Mouse (Mus musculus) ES-E14 (cell line): ENCODE measurements at regions not wholly inside any gene's neighbourhood (a gene's known extent, or its start where the extent isn't known, plus 50 kb on each side); places are given as distances from the start of the nearest gene placed in this dataset.
A peak's percentile ranks its signal among the peaks of the same experiment; 100 is the strongest.

ENCODE experiments used
- DNase-seq: peaks from one replicate; pipeline ENCODE4 v3.0.0-alpha.2; 2013; ENCODE audit warnings: low read depth, low spot score
- H3K27ac ChIP-seq: 2 replicates; pipeline ENCODE4 v1.5.1; 2012; ENCODE audit warnings: low read depth, mild to moderate bottlenecking, low read length, moderate library complexity, mixed read lengths; ENCODE audit not compliant: poor library complexity, insufficient read depth, severe bottlenecking
- H3K36me3 ChIP-seq: 2 replicates; pipeline ENCODE4 v1.6.1; 2012; ENCODE audit warnings: mild to moderate bottlenecking, low read length, moderate library complexity, mixed read lengths; ENCODE audit not compliant: control insufficient read depth, poor library complexity, insufficient read depth, severe bottlenecking
- H3K4me1 ChIP-seq, 2 experiments: fragments of 150-350 bp in 1 of 2; sonication (generic) in 1 of 2; 2 replicates each; pipeline ENCODE4 v1.6.1; 2012; ENCODE audit warnings: low read length in 2 of 2, mild to moderate bottlenecking in 1 of 2, mixed read lengths in 1 of 2; ENCODE audit not compliant: control insufficient read depth in 2 of 2, insufficient read depth in 2 of 2, poor library complexity in 1 of 2
- H3K4me3 ChIP-seq, 2 experiments: fragments of 150-350 bp in 1 of 2; sonication (generic) in 1 of 2; 2 replicates each; pipeline ENCODE4 v1.5.1; 2012; ENCODE audit warnings: low read length in 2 of 2, low read depth in 1 of 2, mild to moderate bottlenecking in 1 of 2, mixed read lengths in 1 of 2; ENCODE audit not compliant: insufficient read depth in 1 of 2, poor library complexity in 1 of 2, severe bottlenecking in 1 of 2
- H3K9ac ChIP-seq: 2 replicates; pipeline ENCODE4 v1.6.1; 2012; ENCODE audit warnings: low read depth, mild to moderate bottlenecking, low read length, mixed read lengths; ENCODE audit not compliant: poor library complexity, insufficient read depth, severe bottlenecking
- H3K9me3 ChIP-seq: fragments of 150-350 bp; sonication (generic); 2 replicates; pipeline ENCODE4 v1.6.1; 2012; ENCODE audit warnings: low read depth, mild to moderate bottlenecking, low read length; ENCODE audit not compliant: control insufficient read depth, insufficient read depth
- CHD2 ChIP-seq: IDR thresholded peaks from 2 replicates; pipeline ENCODE4 v1.6.1; 2014; ENCODE audit warnings: mild to moderate bottlenecking, low read depth, low read length, inconsistent platforms
- HCFC1 ChIP-seq: IDR thresholded peaks from 2 replicates; pipeline ENCODE4 v1.6.1; 2012; ENCODE audit warnings: low read length, inconsistent platforms, borderline replicate concordance; ENCODE audit not compliant: insufficient read depth
- MAFK ChIP-seq: IDR thresholded peaks from 2 replicates; pipeline ENCODE4 v1.6.1; 2014; ENCODE audit warnings: mild to moderate bottlenecking, low read depth, low read length, inconsistent platforms; ENCODE audit not compliant: insufficient read depth
- ZC3H11A ChIP-seq: IDR thresholded peaks from 2 replicates; pipeline ENCODE4 v1.6.1; 2012; ENCODE audit warnings: low read depth, mild to moderate bottlenecking, inconsistent platforms, low read length, borderline replicate concordance
- ZNF384 ChIP-seq: IDR thresholded peaks from 2 replicates; pipeline ENCODE4 v1.6.1; 2012; ENCODE audit warnings: low read depth, low read length, inconsistent platforms
- in situ Hi-C, 2 experiments: fragments of 600-800 bp; cut with MboI; formaldehyde crosslinking; loops; one replicate each; pipeline ENCODE4 v1.15.1; 2025; ENCODE audit warnings: low sequenced_read_pairs in 2 of 2, inconsistent platforms in 1 of 2; ENCODE audit not compliant: unreplicated experiment in 2 of 2

GRCm38 (mm10) chr4:124398354-124398753 lies 212.2 kb downstream of the 3100002H09Rik start:
- H3K27ac ChIP-seq: no peak overlapping the region
- peaks cover 0 to 9% of the 10 kb centered on the region in 2 experiments; a peak in 1 of 4 replicates for H3K4me1 ChIP-seq
- TF ChIP-seq CHD2 (no peak), ZNF384 (no peak), HCFC1 (no peak), MAFK (no peak)
- no peaks in the 10 kb centered on the region for H3K36me3 ChIP-seq
- in situ Hi-C loops: no loop called here
- H3K9me3 ChIP-seq: no peaks in the 10 kb centered on the region
- H3K9ac ChIP-seq: no peak overlapping the region
- peak; percentile 26 for DNase-seq
- H3K4me3 ChIP-seq: no peak overlapping the region

GRCm38 (mm10) chr4:124396566-124397283 lies 213.9 kb downstream of the 3100002H09Rik start:
- in situ Hi-C loops: no loop called here
- no peak overlapping the region for H3K27ac ChIP-seq

GRCm38 (mm10) chr4:124395966-124396395 lies 214.6 kb downstream of the 3100002H09Rik start:
- in situ Hi-C loops: no loop called here
- Histone ChIP-seq H3K27ac (no peak overlapping the region), H3K4me3 (no peak overlapping the region), H3K4me1 (peaks cover 0 to 9% of the 10 kb centered on the region in 2 experiments; a peak in 1 of 4 replicates), H3K36me3 (no peaks in the 10 kb centered on the region), H3K9ac (no peak overlapping the region), H3K9me3 (no peaks in the 10 kb centered on the region)
- no peak for TF ChIP-seq HCFC1
- TF ChIP-seq MAFK: no peak
- no peak for TF ChIP-seq ZNF384
- no peak for TF ChIP-seq CHD2
- DNase-seq: no peak

More at GRCm38 (mm10) chr4:124396566-124397283, 213.9 kb downstream of the 3100002H09Rik start:
- no peak overlapping the region for H3K9ac ChIP-seq
- H3K4me3 ChIP-seq: peak overlapping the region; percentile 42 to 62
- no peaks in the 10 kb centered on the region for H3K9me3 ChIP-seq
- H3K4me1 ChIP-seq: peaks cover 0 to 9% of the 10 kb centered on the region in 2 experiments; a peak in 1 of 4 replicates
- peak; percentile 12 for DNase-seq
- TF ChIP-seq HCFC1 (no peak), MAFK (no peak), CHD2 (no peak), ZNF384 (no peak), ZC3H11A (no peak)
- H3K36me3 ChIP-seq: no peaks in the 10 kb centered on the region

- no peaks in the 10 kb centered on the region for H3K36me3 ChIP-seq
- H3K27ac ChIP-seq: no peak overlapping the region
- H3K9me3 ChIP-seq: no peaks in the 10 kb centered on the region
- DNase-seq: no peak
- no peak overlapping the region for H3K4me3 ChIP-seq
- TF ChIP-seq HCFC1: no peak
- H3K9ac ChIP-seq: no peak overlapping the region
- peaks cover 0 to 9% of the 10 kb centered on the region in 2 experiments; a peak in 1 of 4 replicates for H3K4me1 ChIP-seq
- in situ Hi-C loops: no loop called here
Measured at GRCm38 (mm10) chr4:124395069-124395965, 215.3 kb downstream of the 3100002H09Rik start.
